Mouse (Mus musculus): ENCODE data around the gene Pcnx3. TPM values are rescaled to one million over a fixed set of nuclear protein-coding genes. Genes with fewer than 3 reads are reported as not detected.

Pcnx3 gene
- polyA plus RNA-seq, 1 experiment from 2014 or later = 9.7 TPM

DNA sequence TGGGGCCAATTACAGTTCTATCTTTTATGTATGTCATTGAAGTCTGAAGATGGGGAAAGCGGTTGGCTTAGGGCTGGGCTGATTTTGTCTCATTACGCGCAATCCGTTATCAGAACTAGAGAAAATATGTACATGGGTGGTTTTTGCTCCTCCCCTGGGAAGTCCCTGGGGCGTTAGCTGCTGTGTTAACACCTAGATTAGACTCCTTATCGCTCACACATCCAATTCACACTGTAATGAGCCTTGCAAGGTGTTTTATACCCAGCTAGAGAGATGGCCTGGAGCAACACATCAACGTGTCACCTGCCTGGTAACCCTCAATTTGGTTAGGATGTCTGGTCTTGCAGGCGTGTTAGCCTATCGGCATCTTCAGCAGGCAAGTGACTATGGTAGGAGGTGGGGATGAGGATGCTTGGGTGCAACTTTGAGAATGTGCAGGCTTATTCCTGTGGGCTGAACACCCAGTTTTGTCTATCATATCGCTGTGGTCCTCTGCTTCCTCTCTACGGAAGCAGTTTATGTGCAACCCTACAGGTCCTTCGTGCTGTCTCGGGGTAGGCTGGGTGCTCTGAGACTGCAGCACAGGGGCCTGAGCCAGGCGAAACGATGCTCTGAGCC lies 38.4 kb upstream of the Pcnx3 start:
- Histone ChIP-seq H3K27ac (ENCODE audit: low read length) (peak overlapping the region; percentile 98), H3K4me1 (ENCODE audit: control insufficient read depth, low read depth, low read length) (peaks cover 61% of the 10 kb centered on the region), H3K9me3 (replicated peaks; ENCODE audit: control insufficient read depth, low read length) (no peaks in the 10 kb centered on the region), H3K4me3 (ENCODE audit: low read depth, low read length) (peak overlapping the region; percentile 92), H3K36me3 (ENCODE audit: control insufficient read depth, insufficient read depth) (peaks cover 5% of the 10 kb centered on the region), H3K9ac (ENCODE audit: low read depth, low read length) (peak overlapping the region; percentile 98), H3K27me3 (ENCODE audit: control insufficient read depth, insufficient read depth, low read depth, low read length) (no peaks in the 10 kb centered on the region), H3K4me2 (ENCODE audit: low read depth, low read length) (peak overlapping the region; percentile 93)
- peak; percentile 62 for ATAC-seq (ENCODE audit: low read depth)
- WGBS (ENCODE audit: insufficient replicate concordance) = 14% methylated on average over 15 of the region's 15 CpGs

DNA sequence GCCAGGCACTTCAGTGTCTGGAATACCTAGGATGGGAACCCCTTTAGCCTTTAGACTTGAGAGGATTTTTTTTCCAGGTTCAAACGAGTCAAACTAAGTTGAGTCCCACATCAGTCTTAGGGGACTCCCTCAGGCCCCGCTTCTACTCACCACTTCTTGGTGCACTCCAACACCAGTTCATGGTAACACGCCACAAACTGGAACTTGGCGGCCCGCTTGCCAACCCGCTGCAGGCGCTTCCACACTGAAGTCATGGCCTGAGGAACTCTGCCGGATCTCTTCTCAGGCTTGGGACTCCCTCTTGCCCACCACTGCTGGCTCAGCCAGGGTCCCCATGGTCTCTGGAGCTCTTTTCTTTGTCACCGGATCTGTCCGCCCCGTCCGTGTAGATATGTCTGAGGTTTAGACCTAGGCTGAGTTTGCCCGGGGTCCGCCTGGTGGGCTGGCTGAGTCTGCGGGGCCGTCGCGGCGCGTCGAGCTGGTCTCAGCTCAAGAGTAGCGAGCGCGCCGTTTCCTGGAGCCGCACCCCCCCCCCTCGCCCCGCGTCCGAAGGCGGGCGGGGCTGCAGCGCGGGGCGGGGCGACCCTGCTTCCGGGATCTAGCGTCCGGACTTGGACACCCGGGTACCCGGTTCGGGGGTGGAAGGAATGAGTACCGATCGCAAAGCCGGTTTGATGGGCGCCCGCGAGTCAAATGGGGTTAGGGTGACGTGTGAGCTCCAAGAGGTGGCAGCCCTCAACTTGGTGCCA lies 37.2 kb upstream of the Pcnx3 start, which contains the start of gene Ehbp1l1:
Gene Ehbp1l1 (minus strand): TSS at position 551 of the 749 bp plus-strand sequence.
- WGBS (ENCODE audit: insufficient replicate concordance) = 2% methylated on average over 43 of the region's 49 CpGs
- Histone ChIP-seq H3K4me2 (ENCODE audit: low read depth, low read length) (peak within 1 kb of the TSS; percentile 93), H3K27ac (ENCODE audit: low read length) (peak within 1 kb of the TSS; percentile 98), H3K9ac (ENCODE audit: low read depth, low read length) (peak within 1 kb of the TSS; percentile 98), H3K27me3 (ENCODE audit: control insufficient read depth, insufficient read depth, low read depth, low read length) (no peaks in the 10 kb centered on the region), H3K4me1 (ENCODE audit: control insufficient read depth, low read depth, low read length) (peaks cover 61% of the 10 kb centered on the region), H3K9me3 (replicated peaks; ENCODE audit: control insufficient read depth, low read length) (no peaks in the 10 kb centered on the region), H3K36me3 (ENCODE audit: control insufficient read depth, insufficient read depth) (peaks cover 17% of the 10 kb centered on the region), H3K4me3 (ENCODE audit: low read depth, low read length) (peak within 1 kb of the TSS; percentile 92)
- peak; percentile 37 for ATAC-seq (ENCODE audit: low read depth)

DNA sequence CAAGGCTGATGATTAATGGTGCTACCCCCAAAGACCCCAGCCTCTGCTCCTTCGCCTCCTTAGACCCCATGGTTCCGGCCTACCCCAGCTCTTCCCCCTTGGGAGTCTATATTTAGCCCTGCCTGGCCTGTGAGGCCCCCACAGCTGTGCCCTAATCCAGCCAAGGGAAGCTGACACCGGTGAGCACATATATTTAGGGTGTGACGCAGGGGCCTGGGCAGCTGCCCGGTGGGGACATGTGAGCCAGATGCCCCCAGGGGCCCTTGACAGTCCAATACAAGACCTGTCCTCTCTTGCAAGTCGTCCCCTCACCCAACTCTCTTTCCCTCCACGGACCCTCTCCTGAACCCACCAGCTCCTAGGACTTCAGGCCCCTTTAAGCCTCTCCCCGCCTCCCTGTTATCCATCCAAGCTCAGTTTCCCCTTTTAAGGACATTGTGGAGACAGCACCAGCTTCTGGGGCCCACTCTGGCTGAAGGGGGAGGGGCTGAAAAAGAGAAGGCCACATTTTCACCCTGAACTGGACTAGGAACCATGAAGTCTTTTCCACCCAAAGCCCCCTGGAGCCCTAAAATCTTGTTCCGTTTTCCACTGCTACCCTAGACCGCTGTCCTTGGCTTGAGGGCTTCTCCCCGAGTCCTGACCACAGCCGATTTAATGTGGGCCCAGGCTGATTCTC lies 36.5 kb upstream of the Pcnx3 start:
- Histone ChIP-seq H3K4me3 (ENCODE audit: low read depth, low read length) (peak overlapping the region; percentile 92), H3K4me2 (ENCODE audit: low read depth, low read length) (peak overlapping the region; percentile 93), H3K9me3 (replicated peaks; ENCODE audit: control insufficient read depth, low read length) (no peaks in the 10 kb centered on the region), H3K27me3 (ENCODE audit: control insufficient read depth, insufficient read depth, low read depth, low read length) (no peaks in the 10 kb centered on the region), H3K36me3 (ENCODE audit: control insufficient read depth, insufficient read depth) (peaks cover 24% of the 10 kb centered on the region), H3K4me1 (ENCODE audit: control insufficient read depth, low read depth, low read length) (peaks cover 61% of the 10 kb centered on the region), H3K27ac (ENCODE audit: low read length) (peak overlapping the region; percentile 98), H3K9ac (ENCODE audit: low read depth, low read length) (peak overlapping the region; percentile 98)
- 16% methylated on average over 12 of the region's 12 CpGs for WGBS (ENCODE audit: insufficient replicate concordance)
- ATAC-seq (ENCODE audit: low read depth) = no peak

DNA sequence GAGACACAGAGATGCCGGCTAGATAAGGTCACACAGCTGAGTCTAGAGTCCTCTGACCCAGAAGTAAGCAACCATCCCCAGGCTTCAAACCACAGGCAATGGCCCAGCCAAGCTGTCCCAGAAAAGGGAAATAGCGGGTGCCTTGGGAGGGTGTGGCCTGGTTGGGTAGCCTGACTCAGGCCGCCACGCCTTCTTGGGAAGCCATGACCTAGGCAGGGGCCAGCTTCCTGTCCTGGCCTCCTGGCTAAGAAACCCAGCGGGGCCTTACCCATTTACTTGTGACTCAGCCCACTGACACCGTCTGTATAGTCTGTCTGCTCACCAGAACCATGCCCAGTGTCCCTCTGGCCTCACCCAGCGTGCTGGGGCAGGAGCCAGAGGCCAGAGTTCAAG lies 35.8 kb upstream of the Pcnx3 start:
- peaks cover 61% of the 10 kb centered on the region for H3K4me1 ChIP-seq (ENCODE audit: control insufficient read depth, low read depth, low read length)
- no peaks in the 10 kb centered on the region for H3K9me3 ChIP-seq (replicated peaks; ENCODE audit: control insufficient read depth, low read length)
- H3K4me2 ChIP-seq (ENCODE audit: low read depth, low read length) = peak overlapping the region; percentile 93
- no peaks in the 10 kb centered on the region for H3K27me3 ChIP-seq (ENCODE audit: control insufficient read depth, insufficient read depth, low read depth, low read length)
- 8% methylated on average over 7 of the region's 7 CpGs for WGBS (ENCODE audit: insufficient replicate concordance)
- peaks cover 30% of the 10 kb centered on the region for H3K36me3 ChIP-seq (ENCODE audit: control insufficient read depth, insufficient read depth)
- ATAC-seq (ENCODE audit: low read depth) = peak; percentile 65
- peak overlapping the region; percentile 92 for H3K4me3 ChIP-seq (ENCODE audit: low read depth, low read length)
- H3K27ac ChIP-seq (ENCODE audit: low read length) = peak overlapping the region; percentile 98
- H3K9ac ChIP-seq (ENCODE audit: low read depth, low read length) = peak overlapping the region; percentile 98

DNA sequence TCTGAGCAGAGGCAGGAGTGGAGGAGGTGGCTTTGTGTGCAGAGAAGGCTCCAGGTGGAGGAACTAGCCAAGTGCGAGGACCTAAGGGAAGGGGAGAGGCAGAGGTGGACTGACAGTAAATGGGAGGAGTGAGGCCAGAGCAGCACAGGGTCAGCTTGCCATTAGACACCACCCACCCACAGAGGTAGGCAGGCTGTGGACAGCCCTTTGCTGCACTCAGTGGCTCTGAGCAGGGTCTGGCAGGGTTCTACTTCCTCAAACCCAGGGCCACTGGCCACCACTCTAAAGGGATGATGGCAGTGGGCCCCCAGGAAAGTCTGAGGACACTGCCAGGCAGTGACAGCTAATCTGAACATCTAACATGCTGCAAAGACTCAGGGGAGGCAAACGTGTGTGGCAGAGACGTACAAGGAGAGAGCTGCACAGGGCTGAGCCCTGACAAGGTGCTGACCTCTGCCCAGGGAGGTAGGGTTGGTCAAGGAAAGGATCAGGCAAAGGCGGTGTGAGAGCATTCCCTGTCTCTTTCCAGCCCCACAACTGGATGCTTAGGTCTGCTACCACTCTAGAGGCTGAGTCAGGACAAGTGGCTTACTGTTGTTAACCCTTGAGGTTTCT lies 35.3 kb upstream of the Pcnx3 start:
- Histone ChIP-seq H3K27me3 (ENCODE audit: control insufficient read depth, insufficient read depth, low read depth, low read length) (no peaks in the 10 kb centered on the region), H3K9ac (ENCODE audit: low read depth, low read length) (peak overlapping the region; percentile 98), H3K4me2 (ENCODE audit: low read depth, low read length) (peak overlapping the region; percentile 93), H3K4me3 (ENCODE audit: low read depth, low read length) (peak overlapping the region; percentile 92), H3K36me3 (ENCODE audit: control insufficient read depth, insufficient read depth) (peaks cover 36% of the 10 kb centered on the region), H3K27ac (ENCODE audit: low read length) (peak overlapping the region; percentile 98), H3K9me3 (replicated peaks; ENCODE audit: control insufficient read depth, low read length) (no peaks in the 10 kb centered on the region), H3K4me1 (ENCODE audit: control insufficient read depth, low read depth, low read length) (peaks cover 61% of the 10 kb centered on the region)
- ATAC-seq (ENCODE audit: low read depth) = no peak
- 15% methylated on average over 4 of the region's 4 CpGs for WGBS (ENCODE audit: insufficient replicate concordance)

DNA sequence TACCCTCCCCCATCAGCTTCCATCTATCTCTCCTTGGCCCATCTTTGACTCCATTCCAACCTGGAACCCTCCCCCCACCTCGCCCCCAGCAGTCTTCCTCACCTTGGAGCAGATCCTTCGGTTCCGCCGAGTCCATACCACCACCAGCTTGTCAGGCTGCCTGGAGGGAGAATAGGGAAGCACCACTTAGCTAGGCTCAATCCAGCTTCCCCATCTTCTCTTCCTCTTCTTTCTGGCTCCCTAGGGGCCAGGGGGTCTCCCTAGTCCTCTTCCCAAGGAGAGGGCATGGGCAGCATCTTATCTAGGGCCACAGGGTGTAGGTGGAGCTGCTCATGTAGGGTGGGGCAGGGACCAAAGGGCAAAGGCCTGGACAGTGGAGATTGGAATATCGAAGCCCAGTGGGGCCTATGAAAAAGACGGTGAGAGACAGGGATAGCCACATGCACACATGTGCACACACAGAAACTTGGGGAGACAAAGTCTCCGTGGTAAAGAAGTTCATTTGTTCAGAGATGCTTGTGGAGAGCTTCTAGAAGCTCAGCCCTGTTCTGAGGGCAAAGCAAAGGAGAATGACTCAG lies 34.2 kb upstream of the Pcnx3 start:
- peak overlapping the region; percentile 98 for H3K9ac ChIP-seq (ENCODE audit: low read depth, low read length)
- peak overlapping the region; percentile 98 for H3K27ac ChIP-seq (ENCODE audit: low read length)
- peak; percentile 68 for ATAC-seq (ENCODE audit: low read depth)
- peaks cover 50% of the 10 kb centered on the region for H3K4me1 ChIP-seq (ENCODE audit: control insufficient read depth, low read depth, low read length)
- peak overlapping the region; percentile 92 for H3K4me3 ChIP-seq (ENCODE audit: low read depth, low read length)
- no peaks in the 10 kb centered on the region for H3K27me3 ChIP-seq (ENCODE audit: control insufficient read depth, insufficient read depth, low read depth, low read length)
- H3K36me3 ChIP-seq (ENCODE audit: control insufficient read depth, insufficient read depth) = peaks cover 45% of the 10 kb centered on the region
- H3K4me2 ChIP-seq (ENCODE audit: low read depth, low read length) = peak overlapping the region; percentile 93
- no peaks in the 10 kb centered on the region for H3K9me3 ChIP-seq (replicated peaks; ENCODE audit: control insufficient read depth, low read length)
- WGBS (ENCODE audit: insufficient replicate concordance) = 40% methylated on average over 7 of the region's 7 CpGs

DNA sequence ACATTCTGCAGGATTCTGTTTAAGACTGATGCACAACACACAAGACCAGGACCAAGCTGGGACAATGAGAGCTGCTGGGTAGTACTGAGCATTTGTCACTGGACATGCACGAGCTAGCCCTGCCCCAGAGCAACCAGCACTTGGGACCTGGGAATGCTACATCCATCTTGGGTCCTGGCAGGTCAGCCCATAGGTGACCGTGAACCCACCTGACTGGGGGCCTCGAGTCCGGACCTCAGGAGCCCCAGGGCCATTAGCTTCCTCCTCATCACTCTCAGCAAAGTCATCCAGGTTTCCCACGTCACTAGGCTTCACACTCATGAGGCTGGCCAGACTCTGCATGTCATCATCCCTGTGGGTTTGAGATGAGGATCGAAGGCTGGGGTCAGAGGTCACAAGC lies 32.5 kb upstream of the Pcnx3 start:
- no peak for ATAC-seq (ENCODE audit: low read depth)
- H3K36me3 ChIP-seq (ENCODE audit: control insufficient read depth, insufficient read depth) = peaks cover 62% of the 10 kb centered on the region
- H3K27me3 ChIP-seq (ENCODE audit: control insufficient read depth, insufficient read depth, low read depth, low read length) = no peaks in the 10 kb centered on the region
- H3K4me2 ChIP-seq (ENCODE audit: low read depth, low read length) = peak overlapping the region; percentile 10; the same call in 1 of the 2 replicates
- H3K4me1 ChIP-seq (ENCODE audit: control insufficient read depth, low read depth, low read length) = peaks cover 54% of the 10 kb centered on the region
- H3K9me3 ChIP-seq (replicated peaks; ENCODE audit: control insufficient read depth, low read length) = no peaks in the 10 kb centered on the region
- H3K9ac ChIP-seq (ENCODE audit: low read depth, low read length) = no peak overlapping the region
- peak overlapping the region; percentile 17; the same call in 1 of the 2 replicates for H3K27ac ChIP-seq (ENCODE audit: low read length)
- H3K4me3 ChIP-seq (ENCODE audit: low read depth, low read length) = no peak overlapping the region
- WGBS (ENCODE audit: insufficient replicate concordance) = 86% methylated on average over 6 of the region's 6 CpGs

DNA sequence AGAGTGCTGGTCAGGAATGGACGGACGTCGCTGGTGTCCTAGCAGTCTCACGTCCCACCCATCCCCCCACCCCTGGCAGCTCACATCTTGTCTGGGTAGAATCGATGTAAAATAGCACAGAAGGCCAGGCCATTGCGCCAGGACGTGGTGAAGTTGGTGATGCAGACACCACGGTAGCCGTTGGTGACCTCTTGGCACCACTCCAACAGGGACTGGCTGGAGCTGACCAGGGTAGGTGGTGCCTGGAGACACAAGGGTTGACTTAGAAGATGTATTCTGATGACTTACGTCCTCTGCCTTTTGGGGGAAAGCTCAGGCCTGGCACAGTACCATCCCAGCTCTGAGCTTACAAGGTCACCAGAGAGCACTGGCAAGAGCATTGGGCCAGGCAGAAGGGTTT lies 28.2 kb upstream of the Pcnx3 start:
- H3K27ac ChIP-seq (ENCODE audit: low read length) = no peak overlapping the region
- H3K9ac ChIP-seq (ENCODE audit: low read depth, low read length) = no peak overlapping the region
- no peaks in the 10 kb centered on the region for H3K27me3 ChIP-seq (ENCODE audit: control insufficient read depth, insufficient read depth, low read depth, low read length)
- H3K4me2 ChIP-seq (ENCODE audit: low read depth, low read length) = no peak overlapping the region
- 86% methylated on average over 10 of the region's 10 CpGs for WGBS (ENCODE audit: insufficient replicate concordance)
- no peak overlapping the region for H3K4me3 ChIP-seq (ENCODE audit: low read depth, low read length)
- H3K9me3 ChIP-seq (replicated peaks; ENCODE audit: control insufficient read depth, low read length) = no peaks in the 10 kb centered on the region
- ATAC-seq (ENCODE audit: low read depth) = no peak
- peaks cover 93% of the 10 kb centered on the region for H3K36me3 ChIP-seq (ENCODE audit: control insufficient read depth, insufficient read depth)
- peaks cover 74% of the 10 kb centered on the region for H3K4me1 ChIP-seq (ENCODE audit: control insufficient read depth, low read depth, low read length)

All from liver, embryonic 16.5 days (tissue).